Mouse (Mus musculus) limb, embryonic 11.5 days (tissue): ENCODE data around the gene Crls1. TPM values are rescaled to one million over a fixed set of nuclear protein-coding genes. Genes with fewer than 3 reads are reported as not detected.
A peak's percentile ranks its signal among the peaks of the same experiment; 100 is the strongest.

ENCODE experiments used
- ATAC-seq: fragments of 200-750 bp; cut with Nextera tagmentation; 2 replicates; pipeline ENCODE4 v1.8.0; 2017; ENCODE audit warnings: low read depth; ENCODE audit not compliant: insufficient number of reproducible peaks, low FRiP score, low TSS enrichment
- DNase-seq: peaks from one replicate; pipeline ENCODE4 v3.0.0-alpha.2; 2015; ENCODE audit warnings: low spot score
- H3K27ac ChIP-seq: fragments of 300-500 bp; sonication (generic); replicated peaks from 2 replicates; pipeline ENCODE4 v1.5.1; 2014; ENCODE audit warnings: low read depth, mild to moderate bottlenecking, low read length
- H3K27me3 ChIP-seq: fragments of 300-500 bp; sonication (generic); 2 replicates; pipeline ENCODE4 v1.6.1; 2014; ENCODE audit warnings: mild to moderate bottlenecking, low read length, mixed read lengths; ENCODE audit not compliant: control insufficient read depth, insufficient read depth
- H3K36me3 ChIP-seq: fragments of 300-500 bp; sonication (generic); 2 replicates; pipeline ENCODE4 v1.6.1; 2014; ENCODE audit warnings: mild to moderate bottlenecking, low read length, moderate library complexity, mixed read lengths; ENCODE audit not compliant: control insufficient read depth, insufficient read depth
- H3K4me1 ChIP-seq: fragments of 300-500 bp; sonication (generic); 2 replicates; pipeline ENCODE4 v1.6.1; 2014; ENCODE audit warnings: low read length, mixed read lengths; ENCODE audit not compliant: control insufficient read depth, insufficient read depth
- H3K4me2 ChIP-seq: fragments of 300-500 bp; sonication (generic); 2 replicates; pipeline ENCODE4 v1.6.1; 2014; ENCODE audit warnings: low read depth, mild to moderate bottlenecking, moderate library complexity; ENCODE audit not compliant: severe bottlenecking
- H3K4me3 ChIP-seq: fragments of 300-500 bp; sonication (generic); 2 replicates; pipeline ENCODE4 v1.5.1; 2014; ENCODE audit warnings: low read depth, low read length
- H3K9ac ChIP-seq: fragments of 300-500 bp; sonication (generic); 2 replicates; pipeline ENCODE4 v1.6.1; 2014; ENCODE audit warnings: mild to moderate bottlenecking, low read length
- H3K9me3 ChIP-seq: fragments of 300-500 bp; sonication (generic); 2 replicates; pipeline ENCODE4 v1.6.1; 2016; ENCODE audit warnings: low read length; ENCODE audit not compliant: control insufficient read depth
- WGBS: fragments of 180-500 bp; shearing (Covaris S2); extraction: QIAGEN DNeasy Blood & Tissue Kit; methylation state at CpG from one replicate; pipeline ENCODE4 v1.1.7; 2014; 5-methylcytosine and 5-hydroxymethylcytosine counted together
- polyA plus RNA-seq: library from polyadenylated mRNA; unstranded; fragments of >200 nt; fragmentation: Nextera tagmentation; extraction: Ambion mirVana; gene quantifications from 2 replicates; pipeline ENCODE4 v1.2.1, GENCODE M21; 2014

Crls1 gene
- polyA plus RNA-seq, 1 experiment from 2014 or later: 25.7 TPM

DNA sequence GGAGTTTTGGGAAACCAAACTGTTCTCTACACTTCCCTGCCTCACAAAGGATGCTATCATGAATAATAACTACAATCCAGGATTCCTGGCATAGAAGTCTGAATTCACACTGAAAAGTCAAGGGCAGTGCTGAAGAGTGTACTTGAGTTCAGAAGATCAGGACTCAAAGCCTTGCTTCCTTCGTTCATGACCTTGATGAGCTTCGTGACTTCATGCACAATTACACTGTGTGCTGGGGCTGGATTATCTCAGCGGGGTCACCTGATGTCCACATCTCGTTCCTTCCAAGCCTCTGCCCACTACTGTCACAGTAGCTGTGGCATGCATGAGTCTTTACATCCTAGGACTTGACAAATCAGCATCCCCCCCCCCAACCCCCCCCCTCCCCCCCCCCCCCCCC is 55.2 kb downstream of the Crls1 start:
- no peaks in the 10 kb centered on the region for H3K9me3 ChIP-seq
- H3K4me2 ChIP-seq: no peak overlapping the region
- no peak overlapping the region for H3K27ac ChIP-seq
- 79% methylated on average over 4 of the region's 4 CpGs for WGBS
- ATAC-seq (no peak), DNase-seq (no peak)
- no peak overlapping the region for H3K9ac ChIP-seq
- H3K27me3 ChIP-seq: no peaks in the 10 kb centered on the region
- H3K4me3 ChIP-seq: no peak overlapping the region
- no peaks in the 10 kb centered on the region for H3K36me3 ChIP-seq
- no peaks in the 10 kb centered on the region for H3K4me1 ChIP-seq

DNA sequence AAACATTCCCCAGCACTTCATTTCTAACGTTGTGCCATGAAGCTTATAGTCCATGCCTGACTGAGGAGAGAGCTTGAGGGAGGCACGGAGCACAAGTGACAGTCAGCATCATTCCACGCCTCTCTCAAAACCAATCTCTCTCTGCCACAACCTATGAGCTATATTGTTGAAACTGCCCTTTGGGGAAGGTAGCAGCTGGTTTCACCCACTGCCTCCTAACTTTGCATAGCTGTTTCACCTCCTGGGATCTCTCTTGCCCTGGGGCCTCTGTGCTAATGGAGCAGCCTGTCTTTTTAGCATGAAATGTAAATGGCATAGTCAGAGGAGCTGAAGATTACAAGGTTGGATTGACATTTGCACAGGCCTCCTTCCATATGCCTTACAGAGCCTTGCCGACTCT is 55.6 kb downstream of the Crls1 start:
- Histone ChIP-seq H3K36me3 (no peaks in the 10 kb centered on the region), H3K4me3 (no peak overlapping the region), H3K27ac (no peak overlapping the region), H3K9me3 (no peaks in the 10 kb centered on the region), H3K27me3 (no peaks in the 10 kb centered on the region), H3K9ac (no peak overlapping the region), H3K4me1 (no peaks in the 10 kb centered on the region), H3K4me2 (no peak overlapping the region)
- no peak for ATAC-seq
- no peak for DNase-seq
- WGBS: 84% methylated on average over 4 of the region's 4 CpGs

DNA sequence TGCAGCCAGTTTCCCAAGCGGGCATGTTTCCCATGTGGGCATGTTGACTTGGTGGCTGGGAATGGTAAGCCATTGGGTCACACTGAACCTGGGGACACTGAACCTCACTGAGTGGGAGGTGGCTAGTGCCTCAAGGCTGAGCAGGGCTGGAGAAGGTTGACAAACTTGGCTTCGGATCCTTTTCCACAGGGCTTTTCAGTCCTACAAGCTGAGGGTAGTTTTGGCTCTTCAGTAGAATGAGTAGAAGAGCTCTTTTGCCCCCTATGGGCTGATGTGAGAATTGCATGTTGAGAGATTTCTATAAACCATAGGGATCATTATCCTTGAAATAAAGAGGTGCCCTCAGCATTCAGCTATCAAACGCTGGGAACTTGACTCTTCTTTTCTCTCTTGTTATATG is 57.0 kb downstream of the Crls1 start:
- DNase-seq: peak; percentile 59
- 0 out of 2 replicates have a peak, but pooled peaks have one; percentile 62 for ATAC-seq
- whole genome bisulfite sequencing: 36% methylated on average over 3 of the region's 3 CpGs

DNA sequence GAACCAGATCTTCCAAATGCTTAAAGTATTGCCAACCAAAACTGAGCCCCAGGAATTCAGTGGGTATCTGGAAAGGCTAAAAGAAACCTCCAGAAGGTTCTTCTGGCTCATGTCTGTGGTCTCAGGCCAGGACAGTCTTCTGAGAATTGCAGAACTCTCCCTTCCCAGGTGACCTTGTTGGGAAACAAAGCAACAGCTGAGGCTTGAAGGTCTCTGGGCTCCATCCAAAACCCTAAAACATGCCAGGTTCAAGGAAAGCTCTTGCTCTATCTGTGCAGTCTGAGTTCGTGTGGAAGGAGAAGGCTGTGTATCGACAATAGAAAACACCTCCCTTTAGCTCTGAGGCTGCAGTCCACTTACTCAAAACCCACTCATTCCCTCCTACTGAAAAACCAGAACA is 58.5 kb downstream of the Crls1 start:
- ATAC-seq (no peak), DNase-seq (no peak)
- 83% methylated on average over 2 of the region's 2 CpGs for WGBS
- Histone ChIP-seq H3K4me2 (no peak overlapping the region), H3K4me3 (no peak overlapping the region), H3K9ac (no peak overlapping the region), H3K4me1 (no peaks in the 10 kb centered on the region), H3K27ac (no peak overlapping the region), H3K9me3 (no peaks in the 10 kb centered on the region), H3K27me3 (no peaks in the 10 kb centered on the region), H3K36me3 (no peaks in the 10 kb centered on the region)

More for the DNA sequence above, 57.0 kb downstream of the Crls1 start:
- H3K27me3 ChIP-seq: no peaks in the 10 kb centered on the region
- no peak overlapping the region for H3K4me2 ChIP-seq
- H3K9me3 ChIP-seq: no peaks in the 10 kb centered on the region
- H3K4me1 ChIP-seq: no peaks in the 10 kb centered on the region
- no peaks in the 10 kb centered on the region for H3K36me3 ChIP-seq
- H3K4me3 ChIP-seq: no peak overlapping the region
- no peak overlapping the region for H3K27ac ChIP-seq
- H3K9ac ChIP-seq: no peak overlapping the region

DNA sequence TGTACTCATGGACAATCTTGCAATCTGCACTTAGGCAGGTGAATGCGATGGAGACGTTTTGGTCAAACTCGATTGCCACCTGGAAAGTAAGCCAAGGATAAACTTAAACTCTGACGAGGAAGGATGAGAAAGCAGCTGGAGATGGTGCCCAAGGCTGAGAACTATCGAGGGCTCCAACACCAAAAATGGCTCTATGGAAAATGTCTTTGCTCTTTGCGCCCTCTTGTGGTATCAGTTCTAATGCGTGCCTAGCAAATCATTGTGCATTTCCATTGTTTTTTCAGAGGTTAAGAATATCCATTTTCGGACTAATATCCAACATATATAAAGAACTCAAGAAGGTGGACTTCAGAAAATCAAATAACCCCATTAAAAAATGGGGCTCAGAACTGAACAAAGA is 60.3 kb downstream of the Crls1 start:
- Histone ChIP-seq H3K4me2 (no peak overlapping the region), H3K9me3 (no peaks in the 10 kb centered on the region)

DNA sequence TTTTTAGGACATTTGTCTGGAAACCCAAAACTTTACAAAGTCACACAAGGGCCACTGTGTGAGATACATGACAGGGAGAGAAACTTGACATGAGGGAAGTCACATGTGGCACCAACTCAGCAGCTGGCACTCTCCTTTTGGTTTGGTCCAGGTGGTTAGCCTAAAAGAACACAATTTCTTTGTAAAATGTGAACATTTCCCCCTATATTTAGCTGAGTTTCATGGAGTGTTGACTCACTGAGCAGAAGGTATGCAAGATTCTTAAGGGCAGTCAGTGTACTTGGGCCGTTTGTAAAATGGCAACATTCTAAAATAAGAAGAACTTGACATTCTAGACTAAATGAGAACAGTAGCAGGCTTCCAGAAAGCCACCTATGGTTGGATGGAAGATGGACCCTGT is 68.3 kb downstream of the Crls1 start:
- 79% methylated on average over 1 of the region's 1 CpGs for WGBS
- DNase-seq (no peak), ATAC-seq (no peak)
- Histone ChIP-seq H3K9ac (no peak overlapping the region), H3K27me3 (no peaks in the 10 kb centered on the region), H3K4me3 (no peak overlapping the region), H3K36me3 (no peaks in the 10 kb centered on the region), H3K4me2 (no peak overlapping the region), H3K27ac (no peak overlapping the region), H3K9me3 (no peaks in the 10 kb centered on the region), H3K4me1 (no peaks in the 10 kb centered on the region)

More for the DNA sequence above, 60.3 kb downstream of the Crls1 start:
- peak; percentile 41 for DNase-seq
- no peaks in the 10 kb centered on the region for H3K4me1 ChIP-seq
- H3K36me3 ChIP-seq: no peaks in the 10 kb centered on the region
- 26% methylated on average over 8 of the region's 8 CpGs for WGBS
- no peaks in the 10 kb centered on the region for H3K27me3 ChIP-seq
- no peak overlapping the region for H3K4me3 ChIP-seq
- ATAC-seq: no peak
- H3K9ac ChIP-seq: no peak overlapping the region
- H3K27ac ChIP-seq: no peak overlapping the region

Other genes starting within 250 kb of the Crls1 start
- 16.3 and 17.2 TPM in 2 replicates for gene Shld1, start 159.7 kb upstream of the Crls1 start, polyA plus RNA-seq
- 0.11 and 0.16 TPM in 2 replicates for gene Chgb, start 65.4 kb upstream of the Crls1 start, polyA plus RNA-seq
- gene Trmt6, start 30.6 kb upstream of the Crls1 start, polyA plus RNA-seq: 38.2 and 47.6 TPM in 2 replicates
- 26.1 and 26.8 TPM in 2 replicates for gene Mcm8, start 30.5 kb upstream of the Crls1 start, polyA plus RNA-seq
- gene Lrrn4, start 34.2 kb downstream of the Crls1 start, polyA plus RNA-seq: 0.14 and 0.60 TPM in 2 replicates
- 15.6 and 17.5 TPM in 2 replicates for gene Fermt1, start 99.2 kb downstream of the Crls1 start, polyA plus RNA-seq